Mouse (Mus musculus) liver, adult 2 months (tissue): ENCODE data around the gene Trim16.

Experiments used
- CTCF ChIP-seq: fragments of 200-500 bp; IDR thresholded peaks from 2 replicates; pipeline ENCODE4 v1.5.1; 2011; ENCODE audit warnings: low read depth, low read length, control low read depth
- POLR2A ChIP-seq: fragments of 200-500 bp; IDR thresholded peaks from 2 replicates; pipeline ENCODE4 v1.6.1; 2011; ENCODE audit warnings: low read length, control low read depth; ENCODE audit not compliant: insufficient read depth; ENCODE audit errors: extremely low read depth

DNA sequence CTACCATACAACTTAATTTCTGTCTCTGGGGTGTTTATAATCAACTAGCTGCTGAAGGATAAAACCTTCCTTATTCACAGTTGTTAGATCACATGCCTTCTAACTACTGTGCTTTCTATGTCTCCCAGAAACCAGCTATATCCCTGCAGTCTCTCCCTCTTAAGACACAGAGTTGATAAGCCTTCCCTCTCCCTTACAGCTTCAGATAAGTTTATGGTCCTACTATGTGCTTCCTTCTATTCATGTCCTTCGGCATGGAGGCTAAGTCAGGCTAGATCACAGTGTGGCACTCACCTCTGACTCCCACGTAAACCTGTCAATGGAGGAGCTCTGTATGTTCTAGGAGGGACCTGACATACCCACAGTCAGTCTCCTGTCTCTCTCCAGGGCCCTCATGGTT is 10.4 kb downstream of the Trim16 start:
- TF ChIP-seq CTCF, result no peak
- TF ChIP-seq POLR2A, result no peak
